Mouse (Mus musculus): ENCODE data around the gene Clip2.
A peak's percentile ranks its signal among the peaks of the same experiment; 100 is the strongest.

Gene Clip2

DNA sequence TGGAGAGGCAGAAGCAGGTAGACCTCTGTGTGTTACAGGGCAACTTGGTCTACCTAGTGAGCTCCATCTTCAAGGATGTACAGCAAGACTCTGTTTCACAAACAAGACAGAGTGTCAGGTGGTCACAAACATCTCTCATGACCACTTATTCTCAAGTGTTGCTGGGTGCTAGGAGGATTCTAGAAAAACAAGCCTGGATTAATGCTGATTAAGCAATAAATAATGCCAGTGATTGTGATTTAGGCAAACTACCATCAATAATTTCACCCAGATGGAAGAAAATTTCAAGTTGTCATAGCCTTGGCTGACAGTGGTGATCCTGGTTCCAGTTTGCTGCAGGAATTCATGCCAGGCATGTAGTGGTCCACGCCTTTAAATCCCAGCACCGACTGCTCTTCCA, 12.0 kb upstream of the Clip2 start:
- DNase-seq: no peak

DNA sequence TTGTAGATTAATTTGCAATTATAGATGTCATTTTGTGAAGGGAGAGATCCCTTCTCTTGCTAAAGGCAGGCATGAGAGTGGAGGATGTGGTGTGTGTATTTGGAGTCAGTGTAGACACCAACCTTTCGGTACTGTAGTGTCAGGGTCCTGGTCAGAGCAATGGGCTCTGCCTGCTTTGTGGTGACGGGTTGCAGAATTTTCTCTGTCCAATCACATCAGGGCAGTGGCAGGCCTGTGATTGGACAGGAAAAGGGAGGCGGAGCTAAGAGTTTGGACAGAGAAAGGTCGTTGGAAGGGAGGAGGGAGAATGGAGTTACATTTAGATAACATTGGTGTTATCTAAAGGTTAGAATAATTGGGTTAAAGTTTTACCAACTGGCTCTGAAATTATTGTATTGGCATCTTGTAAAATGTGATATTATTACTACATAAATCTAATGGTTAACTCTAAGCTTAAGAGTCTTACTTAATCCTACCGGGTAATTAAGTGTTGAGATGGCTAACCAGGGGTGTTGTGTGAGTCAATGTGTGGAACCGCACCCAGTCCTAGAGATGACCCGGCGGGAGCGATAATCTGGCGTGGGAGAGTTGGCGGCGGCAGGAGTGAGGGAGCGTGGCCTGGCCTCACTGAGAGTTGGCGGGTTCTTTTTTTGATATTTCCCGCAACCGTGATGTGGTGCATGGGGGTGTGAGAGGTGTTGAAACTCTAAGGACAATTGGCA, 8.4 kb upstream of the Clip2 start:
- DNase-seq: no peak

DNA sequence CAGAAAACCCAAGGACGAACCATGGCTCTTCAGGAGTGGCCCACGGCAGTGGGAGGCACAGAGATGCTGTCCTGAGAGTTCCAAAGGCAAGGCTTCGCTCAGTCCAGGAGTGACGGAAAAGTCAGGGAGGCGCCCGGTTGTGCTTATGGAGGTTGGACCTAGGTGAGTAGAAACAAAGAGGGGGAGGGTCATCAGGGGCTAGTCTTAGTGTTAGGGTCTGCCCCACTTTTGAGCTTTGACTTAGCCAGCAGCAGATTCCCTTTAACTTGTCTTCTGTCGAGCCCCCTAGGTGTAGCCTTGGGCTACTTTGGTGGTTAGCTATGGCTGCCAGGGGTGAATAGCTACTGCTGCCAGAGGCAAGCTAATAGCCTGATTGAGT, 7.8 kb upstream of the Clip2 start, which contains the start of gene Syna:
TSS of gene Syna (minus strand) at position 101 of the 379 bp plus-strand sequence.
- DNase-seq: no peak

DNA sequence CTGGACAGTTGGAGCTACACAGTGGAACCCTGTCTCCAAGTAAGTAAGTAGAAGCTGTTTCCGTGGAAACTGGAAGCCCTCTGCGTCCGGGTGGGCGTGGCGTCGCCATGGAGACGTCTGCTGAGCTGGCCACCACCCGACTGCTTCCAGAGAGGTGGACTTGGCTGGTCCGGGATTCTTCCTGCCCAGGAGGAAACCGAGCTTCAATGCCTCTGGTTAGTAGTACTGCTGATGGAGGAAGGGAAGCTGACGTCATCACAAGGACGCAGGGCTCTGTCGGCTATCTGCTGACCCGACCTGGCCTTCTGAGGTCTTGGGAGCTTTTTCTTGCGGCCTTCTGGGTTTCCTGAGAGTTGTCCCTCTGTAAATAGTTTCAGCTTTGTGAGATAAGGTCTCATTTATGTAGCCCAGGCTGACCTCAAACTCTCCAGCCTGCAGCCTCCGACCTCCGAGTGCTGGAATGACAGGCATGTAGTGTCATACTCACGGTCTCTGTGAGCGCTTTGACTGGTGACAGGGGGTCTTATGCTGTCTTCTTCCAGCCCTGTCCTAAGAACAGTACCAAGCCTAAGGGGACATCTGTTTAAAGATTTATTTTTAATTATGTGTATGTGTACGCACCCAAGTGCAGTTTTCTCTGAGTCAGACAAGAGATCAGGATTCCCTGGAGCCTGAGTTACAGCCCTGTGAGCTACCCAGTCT, 3.4 kb upstream of the Clip2 start:
- peak; percentile 90 for DNase-seq

DNA sequence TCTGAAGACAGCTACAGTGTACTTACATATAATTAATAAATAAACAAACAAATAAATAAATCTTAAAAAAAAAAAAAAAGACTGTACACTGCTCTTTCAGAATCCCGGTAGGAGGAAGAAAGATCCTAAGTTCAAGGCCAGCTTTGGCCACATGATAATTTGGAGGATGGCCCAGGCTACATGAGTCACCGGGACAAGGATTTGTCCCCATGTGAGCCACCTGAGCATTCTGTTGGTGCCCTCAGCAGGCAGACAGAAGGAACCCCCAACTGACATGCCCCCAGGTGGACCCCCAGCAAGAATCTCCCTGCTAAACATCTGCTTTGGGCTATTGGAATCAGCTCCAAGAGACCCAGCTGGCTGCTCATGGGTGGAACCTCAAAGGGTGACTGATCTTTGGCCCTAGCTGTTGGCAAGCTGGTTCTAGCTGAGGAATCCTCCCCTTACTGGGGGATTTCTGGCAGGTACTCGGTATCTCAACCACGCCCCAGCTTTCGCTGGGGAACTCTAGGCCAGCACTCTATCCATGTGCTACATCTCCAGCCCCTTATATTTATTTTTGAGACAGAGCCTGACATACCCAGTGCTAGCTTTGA, 1.8 kb upstream of the Clip2 start:
- DNase-seq: no peak

DNA sequence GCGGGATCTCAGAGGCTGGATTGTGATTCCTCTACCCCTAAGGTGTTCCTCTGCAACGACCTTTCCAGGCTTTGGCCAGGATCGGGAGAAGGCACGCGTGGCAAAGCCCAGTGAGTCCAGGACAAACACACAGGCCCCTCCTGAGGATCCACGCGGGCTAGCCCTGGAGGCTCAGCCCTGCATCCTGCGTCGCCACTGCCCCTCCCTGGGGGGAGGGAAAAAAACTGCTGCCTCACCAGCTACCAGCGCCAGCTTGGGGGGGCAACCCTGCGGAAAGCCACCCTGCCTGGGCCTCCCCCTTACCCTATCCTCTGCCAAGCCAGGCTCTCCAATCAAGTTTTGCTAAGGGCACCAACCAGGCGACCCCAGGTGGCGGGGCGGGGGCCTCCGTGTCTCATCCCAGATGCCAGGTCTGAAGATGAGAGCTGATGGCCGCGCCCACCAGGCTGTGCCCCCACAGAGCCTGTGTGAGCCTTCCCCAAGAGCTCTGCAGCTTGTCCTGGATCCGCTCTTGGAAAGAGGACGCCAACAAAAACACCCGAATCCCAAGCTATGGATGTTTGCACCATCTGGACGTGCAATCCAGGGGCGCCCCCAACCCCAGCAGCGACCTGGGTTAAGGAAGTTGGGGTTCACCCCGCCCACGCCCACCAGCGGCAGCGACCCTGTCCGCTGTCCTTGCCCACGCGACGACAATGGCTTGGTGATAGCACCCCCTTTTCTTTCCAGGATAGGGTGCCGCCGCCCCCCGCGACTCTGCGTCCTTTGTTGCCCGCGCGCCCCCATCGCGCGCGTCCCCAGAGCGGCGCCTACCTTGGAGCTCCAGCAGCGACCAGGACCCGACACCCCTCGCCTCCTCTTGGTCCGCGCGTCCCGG, 763 bp downstream of the Clip2 start:
- DNase-seq: peak; percentile 71

DNA sequence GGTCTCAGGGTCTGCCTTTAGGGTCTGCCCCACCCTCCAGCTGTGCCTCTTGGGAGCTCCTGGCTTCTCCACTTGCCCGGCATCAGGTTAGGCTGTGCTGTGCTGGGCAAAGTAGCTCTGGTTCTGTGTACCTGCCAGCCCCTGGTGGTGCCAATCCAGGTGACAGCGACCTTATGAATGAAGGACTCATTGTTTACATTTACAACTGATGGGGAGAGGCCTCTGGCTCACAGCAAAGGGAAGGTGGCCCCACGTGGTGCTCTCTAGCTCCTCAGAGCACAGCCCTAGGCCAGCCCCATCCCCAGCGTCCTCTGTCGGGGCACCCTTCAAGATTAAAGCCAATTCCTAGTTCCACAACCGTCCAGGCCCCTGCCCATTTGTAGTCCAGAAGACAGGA, 1.4 kb downstream of the Clip2 start:
- DNase-seq: no peak

DNA sequence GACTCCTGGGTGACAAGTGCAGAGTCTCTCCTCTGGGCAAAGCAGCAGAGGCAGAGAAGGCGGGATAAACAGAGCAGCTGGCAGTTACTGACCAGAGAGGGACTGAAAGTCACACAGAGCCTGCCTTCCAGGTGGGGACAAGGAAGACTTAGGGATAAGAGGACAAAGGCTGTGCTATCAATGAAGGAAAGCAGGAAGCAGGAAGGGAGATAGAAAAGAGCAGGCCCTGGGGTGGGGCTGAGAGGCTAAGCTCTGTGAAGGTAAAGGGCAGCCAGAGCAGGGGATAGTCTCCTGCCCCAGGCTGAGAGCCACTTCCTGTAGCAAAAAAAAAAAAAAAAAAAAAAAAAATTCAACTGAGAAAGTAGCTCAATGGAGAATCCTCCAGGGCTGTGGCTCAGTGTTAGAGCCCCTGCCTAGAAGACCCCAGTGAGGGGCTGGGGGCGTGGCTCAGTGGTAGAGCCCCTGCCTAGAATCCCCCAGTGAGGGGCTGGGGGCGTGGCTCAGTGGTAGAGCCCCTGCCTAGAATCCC, 2.5 kb downstream of the Clip2 start:
- DNase-seq: no peak

DNA sequence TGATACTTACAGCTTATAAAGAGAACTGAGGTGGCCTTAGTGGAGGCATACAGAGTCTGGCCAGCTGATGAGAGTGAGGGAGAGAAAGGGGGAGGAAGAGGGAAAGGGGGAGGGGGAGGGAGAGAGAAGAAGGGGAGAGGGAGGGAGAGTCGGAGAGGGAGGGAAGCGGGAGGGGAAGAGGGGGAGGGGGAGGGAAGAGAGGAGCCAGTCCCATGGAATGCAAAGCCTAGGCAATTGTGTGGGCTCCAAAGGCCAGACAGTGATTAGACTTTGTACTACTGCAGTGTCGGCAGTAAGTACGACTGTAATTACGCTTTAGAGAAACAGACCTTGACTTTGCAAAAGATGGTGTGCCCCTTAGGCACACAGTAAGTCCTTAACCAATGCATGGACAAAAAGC, 3.9 kb downstream of the Clip2 start:
- DNase-seq: peak; percentile 42

DNA sequence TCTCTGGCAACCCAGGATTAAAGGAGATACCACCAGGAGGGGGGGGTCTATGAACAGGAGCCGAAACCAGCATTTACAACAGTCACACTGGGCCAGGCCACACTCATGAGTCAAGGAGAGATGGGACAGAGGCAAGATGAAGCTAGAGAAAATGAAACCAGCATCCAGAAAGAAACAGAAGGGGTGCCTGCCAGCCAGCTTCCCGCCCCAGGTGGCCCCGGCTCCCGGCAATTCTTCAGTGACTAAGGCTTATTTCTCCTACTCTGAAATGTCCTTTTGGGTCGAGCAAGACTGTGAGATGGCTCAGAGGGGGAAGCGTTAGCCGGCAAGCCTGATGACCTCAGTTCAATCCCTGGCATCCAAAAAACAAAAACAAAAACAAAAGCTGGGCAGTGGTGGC, 5.4 kb downstream of the Clip2 start:
- no peak for DNase-seq

DNA sequence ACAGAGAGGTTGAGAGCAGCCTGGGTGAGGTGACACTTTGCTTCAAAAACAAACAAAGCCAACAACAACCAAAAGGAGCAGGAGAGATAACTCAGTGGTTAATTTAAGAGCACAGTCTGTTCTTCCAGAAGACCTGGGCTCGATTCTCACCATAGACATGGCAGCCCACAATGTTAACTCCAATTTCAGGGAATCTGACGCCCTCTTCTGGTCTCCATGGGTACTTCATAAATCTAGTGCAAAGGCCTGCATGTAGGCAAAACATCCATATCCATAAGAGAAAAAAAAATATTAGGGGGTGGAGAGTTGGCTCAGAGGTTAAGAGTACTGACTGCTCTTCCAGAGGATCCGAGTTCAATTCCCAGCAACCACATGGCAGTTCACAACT, 7.0 kb downstream of the Clip2 start:
- peak; percentile 61 for DNase-seq

DNA sequence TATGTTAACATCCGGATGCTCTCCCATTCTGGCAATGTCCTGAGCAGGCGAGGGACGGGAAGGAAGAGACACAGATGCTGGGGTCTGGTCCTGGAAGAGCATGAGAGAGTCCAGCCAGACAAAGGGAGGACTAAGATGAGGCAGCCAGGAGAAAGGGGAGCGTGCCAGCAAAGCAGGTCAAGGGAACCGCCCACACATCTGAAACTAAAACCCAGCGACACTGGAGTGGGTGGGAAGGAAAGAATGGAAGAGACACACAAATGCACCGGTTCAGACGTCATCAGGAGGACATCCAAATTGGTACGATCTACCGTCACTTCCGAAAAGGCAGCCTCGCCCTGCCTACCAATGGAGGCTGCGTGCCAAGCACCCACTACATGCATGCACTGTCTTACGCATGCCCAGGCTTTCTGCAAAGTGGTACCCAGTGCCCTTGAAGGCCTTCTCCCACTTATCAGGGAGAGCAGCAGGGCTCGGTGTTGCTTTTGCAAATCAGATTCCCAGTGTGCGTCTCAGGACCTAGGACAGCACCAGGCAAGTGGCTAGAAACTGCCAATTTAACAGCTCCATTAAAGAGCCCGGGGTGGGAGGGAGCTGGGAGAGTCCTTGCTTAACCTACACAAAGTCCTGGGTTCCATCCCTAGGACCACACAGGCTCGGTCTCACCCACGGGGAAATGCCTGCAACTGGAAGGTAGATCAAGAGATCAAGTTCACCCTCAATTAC, 7.6 kb downstream of the Clip2 start:
- peak; percentile 50 for DNase-seq

DNA sequence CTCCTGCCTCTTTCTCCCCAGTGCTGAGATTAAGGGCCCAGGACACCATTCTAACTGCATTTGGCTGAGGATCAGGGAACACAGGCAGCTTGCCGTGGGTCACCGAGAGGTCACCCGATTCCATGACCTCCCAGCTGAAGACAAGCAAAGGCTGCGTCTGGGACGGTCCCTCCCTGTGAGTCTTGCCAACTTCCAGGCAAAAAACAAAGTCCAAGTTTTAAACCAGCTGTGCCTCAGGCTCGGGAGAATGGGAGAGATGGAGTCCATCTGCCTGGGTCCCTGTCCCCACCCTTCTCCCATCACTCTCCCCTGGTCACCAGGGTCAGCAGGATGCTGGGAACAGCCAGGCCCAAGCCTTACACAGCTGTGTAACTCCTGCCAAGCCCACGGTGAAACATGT, 10.6 kb downstream of the Clip2 start:
- peak; percentile 91 for DNase-seq

DNA sequence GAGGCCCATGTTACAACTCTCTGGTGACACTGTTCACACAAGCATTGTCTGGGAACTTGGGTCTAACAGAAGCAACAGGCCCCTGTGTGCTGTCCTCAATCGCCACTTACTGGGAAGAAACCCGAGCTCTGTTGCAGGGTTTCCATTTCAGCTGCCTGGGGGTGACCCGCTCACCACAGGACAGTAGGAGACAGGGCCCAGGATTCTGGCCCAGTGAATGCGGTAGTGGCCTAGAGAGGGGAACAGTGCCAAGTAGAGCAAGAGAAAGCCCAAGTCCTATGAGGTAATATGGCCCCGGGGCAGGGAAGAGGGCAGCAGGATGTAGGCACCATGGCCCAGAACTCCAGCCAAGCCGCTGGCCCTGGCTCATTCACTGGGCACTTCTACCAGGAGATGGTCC, 11.4 kb downstream of the Clip2 start:
- DNase-seq: peak; percentile 72

DNA sequence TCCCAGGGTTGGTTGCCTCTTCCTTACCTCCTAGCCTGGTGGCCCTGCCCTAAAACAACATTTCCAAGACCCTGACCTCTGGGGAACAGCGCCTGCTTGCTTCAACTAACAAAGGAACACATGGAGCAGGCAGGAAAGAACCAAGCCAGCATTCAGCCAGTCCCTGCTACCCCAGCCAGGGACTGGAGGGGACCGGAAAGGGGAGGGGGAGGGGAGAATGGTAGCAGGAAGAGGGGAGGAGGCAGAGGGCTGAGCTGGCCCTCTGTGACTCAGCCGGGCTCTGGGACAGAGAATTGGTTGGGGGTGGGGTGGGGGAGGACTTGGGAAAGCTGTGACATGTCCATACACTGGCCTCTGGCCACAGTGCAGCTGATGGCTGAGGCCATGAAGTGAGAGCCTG, 12.3 kb downstream of the Clip2 start:
- DNase-seq: peak; percentile 94

DNA sequence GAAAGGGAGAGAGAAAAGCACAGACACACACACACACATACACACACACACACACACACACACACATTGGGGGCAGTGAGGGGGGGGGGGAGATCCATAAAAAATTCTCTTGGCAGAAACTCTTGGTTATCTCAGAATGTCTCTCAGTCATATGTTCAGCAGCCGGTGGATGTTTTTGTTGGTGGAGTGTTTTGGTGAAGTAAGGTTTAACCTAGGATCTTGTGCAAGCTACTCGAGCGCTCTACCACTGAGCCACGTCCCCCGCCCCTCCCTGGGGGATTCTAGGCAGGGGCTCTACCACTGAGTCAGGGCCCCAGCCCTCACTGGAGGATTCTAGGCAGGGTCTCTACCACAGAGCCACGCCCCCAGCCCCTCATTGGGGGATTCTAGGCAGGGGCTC, 16.2 kb downstream of the Clip2 start:
- DNase-seq: no peak

DNA sequence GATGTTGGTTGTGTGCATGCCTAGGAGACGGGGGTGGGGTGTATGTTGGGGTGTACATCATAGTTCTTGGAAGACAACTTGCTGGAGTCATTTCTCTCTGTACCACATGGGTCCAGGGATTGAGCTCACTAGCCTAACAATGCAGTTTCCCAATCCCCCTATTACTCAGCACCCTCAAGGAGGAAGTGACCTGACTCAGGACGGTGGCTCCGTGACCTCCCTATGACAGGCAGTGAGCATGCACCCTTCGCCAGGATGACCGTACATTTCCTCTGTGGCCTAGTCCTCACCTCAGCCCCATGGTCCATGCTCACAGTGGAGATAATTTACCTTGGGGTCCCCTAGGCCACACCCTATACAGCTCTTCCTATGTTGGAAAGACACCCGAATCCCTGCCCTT, 19.8 kb downstream of the Clip2 start:
- DNase-seq: no peak

DNA sequence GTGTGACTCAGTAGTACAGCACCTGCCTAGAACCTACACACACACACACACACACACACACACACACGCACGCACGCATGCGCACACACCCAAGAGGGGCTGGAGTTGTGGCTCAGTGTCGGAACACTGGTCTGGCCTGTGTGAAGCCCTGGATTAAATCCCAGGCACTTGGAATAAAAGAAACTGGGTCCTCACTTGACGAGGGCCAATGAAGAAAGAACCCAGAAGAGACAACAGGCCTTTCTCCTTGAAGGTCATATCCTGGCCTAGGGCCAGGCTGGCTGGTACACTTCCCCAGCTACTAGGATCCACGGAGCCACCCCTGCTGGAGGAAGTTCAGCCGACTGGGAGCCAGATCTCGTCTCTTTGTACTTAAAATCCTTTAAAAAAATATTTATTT, 20.6 kb downstream of the Clip2 start:
- peak; percentile 58 for DNase-seq

DNA sequence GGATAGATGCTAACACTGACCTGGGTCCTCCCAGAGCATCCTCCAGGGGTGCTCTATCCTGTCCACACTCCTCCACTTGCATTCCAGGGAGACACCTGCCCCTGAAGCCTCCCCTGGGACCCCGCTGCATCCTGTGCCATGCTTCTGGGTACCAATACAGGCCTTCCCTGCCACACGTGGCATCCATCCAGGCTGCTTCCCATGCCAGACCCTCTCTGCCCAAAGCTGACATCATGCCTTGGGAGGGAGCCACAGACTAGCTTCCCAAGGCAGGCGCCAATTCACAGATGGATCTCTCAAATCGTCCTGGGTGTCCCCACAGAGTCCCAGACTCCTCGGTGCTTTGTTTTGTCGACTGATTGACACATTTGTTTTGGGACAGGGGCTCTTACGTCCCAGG, 21.4 kb downstream of the Clip2 start:
- peak; percentile 84 for DNase-seq

DNA sequence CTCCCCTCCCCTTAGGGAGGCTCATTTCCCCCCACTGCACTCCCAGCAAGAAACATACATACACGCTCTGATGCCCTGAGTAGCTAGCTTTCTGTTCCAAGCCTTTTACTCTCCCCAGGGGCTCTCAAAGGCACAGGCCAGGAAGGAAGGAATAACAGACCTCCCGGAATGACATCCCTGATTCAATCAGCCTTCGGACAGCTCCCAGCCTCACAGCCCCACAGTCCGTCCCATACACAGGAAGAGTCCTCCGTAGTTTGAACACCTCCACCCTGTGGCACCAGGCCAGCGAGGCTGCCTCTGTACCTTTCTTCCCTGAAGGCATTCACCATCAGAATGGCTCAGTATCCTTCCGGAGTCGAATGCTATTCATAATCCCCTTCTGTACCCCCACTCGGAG, 23.7 kb downstream of the Clip2 start:
- DNase-seq: no peak

DNA sequence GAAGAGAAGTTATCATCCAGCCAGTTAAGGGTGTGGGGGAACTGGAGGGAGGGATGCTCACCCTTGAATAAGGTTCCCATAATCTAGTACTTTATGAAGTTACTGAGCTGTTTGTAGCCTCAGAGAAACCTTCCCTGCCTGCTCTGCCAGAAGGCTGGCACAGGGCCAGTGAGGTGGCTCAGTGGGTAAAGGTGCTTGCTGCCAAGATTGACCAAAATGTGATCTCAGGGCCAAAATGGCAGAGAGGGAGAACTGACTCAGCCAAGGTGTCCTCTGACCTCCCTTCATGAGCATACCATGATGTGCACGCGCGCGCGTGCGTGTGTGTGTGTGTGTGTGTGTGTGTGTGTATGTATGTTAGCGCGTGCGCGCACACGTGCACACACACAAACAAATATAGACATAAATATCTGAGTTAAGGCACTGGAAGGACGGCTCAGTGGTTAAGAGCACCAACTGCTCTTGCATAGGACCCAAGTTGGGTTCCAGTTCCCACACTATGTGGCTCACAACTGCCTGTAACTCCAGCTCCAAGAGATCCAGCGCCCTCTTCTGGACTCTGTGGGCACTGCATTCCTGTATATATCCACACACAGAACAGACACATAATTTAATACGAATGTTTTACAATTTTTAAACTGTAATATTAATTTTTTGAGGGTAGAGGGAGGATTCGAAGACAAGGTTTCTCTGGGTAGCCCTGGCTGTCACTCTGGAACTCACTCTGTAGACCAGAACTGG, 26.1 kb downstream of the Clip2 start:
- no peak for DNase-seq

DNA sequence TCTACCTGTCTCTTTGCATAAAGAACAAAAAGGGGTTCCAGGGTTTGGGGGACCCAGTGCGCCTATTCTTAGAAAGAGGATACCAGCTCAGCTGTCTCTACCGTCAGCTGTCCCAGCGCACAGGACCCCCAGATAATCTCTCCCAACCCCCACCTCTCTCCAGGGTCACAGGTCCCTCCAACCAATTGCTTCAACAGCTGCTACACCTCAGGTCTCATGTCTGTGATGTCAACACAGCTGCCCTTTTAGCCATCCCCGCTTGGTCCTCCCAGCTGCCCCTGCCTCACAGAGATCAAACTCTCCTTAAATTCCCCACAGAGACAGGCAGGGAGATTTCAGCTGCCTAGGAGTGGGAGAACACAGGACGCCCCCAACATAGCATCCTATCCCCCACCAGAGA, 28.5 kb downstream of the Clip2 start:
- DNase-seq: peak; percentile 74

Measured in lung, postnatal 10 days (tissue).